Mouse (Mus musculus) thymus, adult 18-20 months (tissue): ENCODE results near the gene Sowaha.

Experiments used
- DNase-seq, 2 experiments: peaks; one replicate each; pipeline ENCODE4 v3.0.0; 2022; ENCODE audit warnings: mixed read lengths in 2 of 2

Sowaha gene

GRCm38 (mm10) chr11:53479783-53480301, at the start of gene Sowaha, which contains the start of gene Gm9945:
Sowaha (minus strand) TSS chr11:53480274.
Gm9945 (plus strand) TSS chr11:53480166.
- no peak for DNase-seq

GRCm38 (mm10) chr11:53529253-53529557, 49.1 kb upstream of the Sowaha start:
- DNase-seq = no peak

GRCm38 (mm10) chr11:53528397-53529252, 48.6 kb upstream of the Sowaha start:
- no peak for DNase-seq

GRCm38 (mm10) chr11:53525461-53525860, 45.4 kb upstream of the Sowaha start:
- DNase-seq = no peak

DNA sequence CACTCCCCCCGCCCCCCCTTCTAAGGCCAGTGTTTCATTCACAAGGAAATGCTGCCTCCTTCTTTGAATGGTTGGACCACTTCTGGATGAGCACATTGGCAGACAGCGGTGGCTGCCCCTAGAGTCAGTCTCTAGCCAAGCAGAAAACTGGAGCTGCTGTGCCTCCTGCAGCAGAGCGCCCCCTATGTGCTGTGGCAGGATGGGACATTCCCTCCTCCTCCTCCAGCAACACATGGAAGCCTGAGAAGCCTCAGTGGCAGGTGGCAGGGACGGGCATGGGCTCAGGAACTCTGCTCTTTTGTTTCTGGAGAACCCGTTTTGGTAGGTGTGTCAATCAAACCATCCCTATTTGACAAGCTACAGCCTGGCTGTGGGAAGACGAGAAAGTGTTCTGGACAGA, 44.8 kb upstream of the Sowaha start:
- no peak for DNase-seq

GRCm38 (mm10) chr11:53523545-53524405, 43.7 kb upstream of the Sowaha start:
- DNase-seq = no peak

- no peak for DNase-seq
Measured at GRCm38 (mm10) chr11:53522930-53523329, 42.9 kb upstream of the Sowaha start.

DNA sequence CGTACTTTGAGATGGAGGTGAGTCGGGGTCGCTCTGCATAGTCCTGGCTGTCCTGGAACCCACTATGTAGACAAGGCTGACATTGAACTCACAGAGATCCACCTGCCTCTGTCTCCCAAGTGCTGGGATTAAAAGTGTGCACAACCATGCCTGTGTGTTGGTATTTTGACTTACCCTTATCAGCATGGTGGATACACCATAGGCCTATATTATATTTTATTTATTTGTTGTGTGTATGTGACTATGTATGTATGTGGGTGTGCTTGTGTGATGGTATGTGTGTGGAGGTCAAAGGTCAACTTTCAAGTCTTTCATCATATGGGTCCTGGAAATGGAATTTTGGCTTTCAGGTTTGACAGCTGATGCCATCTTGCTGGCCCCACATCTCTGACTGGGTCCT, 42.3 kb upstream of the Sowaha start:
- no peak for DNase-seq

- no peak for DNase-seq
Measured at GRCm38 (mm10) chr11:53521821-53522131, 41.7 kb upstream of the Sowaha start.

GRCm38 (mm10) chr11:53521120-53521820, 41.2 kb upstream of the Sowaha start:
- DNase-seq = no peak

GRCm38 (mm10) chr11:53520122-53520978, 40.3 kb upstream of the Sowaha start:
- DNase-seq = no peak

DNA sequence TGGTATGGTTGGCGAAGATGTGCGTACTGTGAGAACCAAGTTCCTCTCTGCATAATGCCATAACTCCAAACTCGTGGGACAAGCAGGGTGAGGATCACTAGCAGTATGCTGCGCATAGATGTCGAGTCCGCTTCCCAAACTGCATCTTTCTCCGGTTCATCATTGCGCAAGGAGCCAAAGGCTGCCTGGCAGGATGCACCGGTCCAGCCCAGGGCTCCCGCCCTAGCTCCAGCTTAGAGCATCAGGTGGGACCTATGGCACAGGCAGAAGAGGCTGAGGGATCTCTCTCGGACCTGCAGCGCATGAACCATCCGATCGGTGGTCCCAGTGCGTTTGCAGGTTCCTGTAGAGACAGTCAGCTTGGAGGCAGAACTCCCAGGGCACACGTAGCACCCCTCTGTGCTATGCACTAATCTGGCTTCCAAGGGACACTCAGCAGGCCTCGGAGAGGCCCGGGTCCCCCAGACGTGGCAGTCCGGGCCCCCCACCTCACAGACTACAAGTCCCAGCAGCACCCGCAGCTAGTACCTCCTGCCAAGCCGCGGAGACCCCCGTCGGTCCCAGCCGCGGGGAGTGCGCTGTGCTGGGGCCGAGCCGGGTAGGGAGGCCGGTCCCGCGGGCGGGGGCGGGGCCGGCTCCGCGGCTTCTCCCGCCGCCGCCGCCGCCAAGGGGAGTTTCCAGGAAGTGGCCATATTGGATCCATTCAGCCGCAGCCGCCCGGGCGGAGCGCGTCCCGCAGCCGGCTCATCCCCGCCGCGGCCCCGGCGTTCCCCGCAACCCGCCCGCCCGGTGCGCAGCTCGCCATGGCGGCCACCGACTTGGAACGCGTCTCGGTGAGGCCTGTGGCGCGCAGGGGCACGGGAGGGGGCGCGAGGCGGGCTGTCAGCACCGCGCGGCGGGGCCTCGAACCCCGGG, 39.4 kb upstream of the Sowaha start, which contains the start of gene Sept8:
Sept8 (plus strand) TSS at position 51 of the 915 bp plus-strand sequence.
- no peak for DNase-seq

- no peak for DNase-seq
Measured at GRCm38 (mm10) chr11:53518759-53519158, 38.7 kb upstream of the Sowaha start.

DNA sequence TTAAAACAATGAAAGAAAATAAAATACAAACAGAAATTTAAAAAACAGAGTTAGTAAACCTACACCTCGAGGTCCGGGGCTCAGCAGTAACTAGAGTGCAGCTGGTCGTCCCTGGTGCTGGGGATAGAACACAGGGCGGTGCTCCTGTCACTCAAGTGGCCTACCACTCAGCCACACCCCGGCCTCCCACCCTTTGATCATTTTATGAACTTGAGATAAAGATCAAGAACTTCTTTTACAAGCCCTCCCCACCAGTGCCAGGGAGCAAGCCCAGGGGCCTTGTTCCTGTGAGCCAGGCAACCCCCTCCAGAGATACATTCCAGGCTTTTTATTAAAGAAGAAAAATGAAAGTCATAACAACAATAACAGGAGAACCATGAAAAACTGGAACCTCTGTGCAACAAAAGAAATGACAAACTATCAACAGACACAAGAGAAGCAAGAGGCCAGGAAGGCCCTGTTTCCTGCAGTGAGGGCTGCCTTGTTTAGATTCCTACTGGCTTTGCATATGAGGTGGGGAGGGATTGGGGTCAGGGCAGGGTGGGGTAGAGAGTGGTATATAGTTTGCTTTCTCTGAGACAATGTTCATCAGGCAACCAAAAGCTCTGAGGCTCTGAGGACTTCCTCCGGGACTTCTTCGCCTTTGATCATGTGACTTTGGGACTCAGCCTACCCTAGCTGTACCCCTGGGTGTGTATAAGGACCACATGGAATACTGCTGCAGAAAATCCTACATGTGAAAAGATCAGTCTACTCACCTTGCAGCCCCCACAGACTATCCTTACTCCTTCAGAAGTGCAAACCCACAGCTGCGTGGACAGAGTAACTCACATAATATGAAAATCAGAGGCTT, 36.9 kb upstream of the Sowaha start:
- peak in 1 of 2 experiments; percentile 24 for DNase-seq

GRCm38 (mm10) chr11:53510351-53510750, 30.3 kb upstream of the Sowaha start:
- DNase-seq = no peak

DNA sequence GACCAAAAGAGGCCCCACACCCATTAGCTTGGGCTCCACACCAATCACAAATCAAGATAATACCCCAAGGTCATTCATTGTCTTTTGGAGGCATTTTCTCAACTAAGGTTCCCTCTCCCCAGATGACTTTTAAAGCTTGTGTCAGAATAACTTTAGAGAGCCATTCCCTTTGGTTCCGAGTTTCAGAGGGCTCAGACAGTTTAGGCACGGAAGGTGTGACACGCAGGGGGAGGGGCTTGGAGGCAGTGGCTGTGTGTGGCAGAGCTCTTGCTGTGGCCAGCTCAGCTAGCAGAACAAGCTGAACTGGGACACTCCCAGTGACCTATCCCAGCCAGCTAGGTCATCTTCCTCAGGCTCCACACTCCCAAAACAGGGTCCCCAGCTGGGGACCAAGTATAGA, 28.5 kb upstream of the Sowaha start:
- no peak for DNase-seq

- no peak for DNase-seq
Measured at GRCm38 (mm10) chr11:53508152-53508551, 28.1 kb upstream of the Sowaha start.

DNA sequence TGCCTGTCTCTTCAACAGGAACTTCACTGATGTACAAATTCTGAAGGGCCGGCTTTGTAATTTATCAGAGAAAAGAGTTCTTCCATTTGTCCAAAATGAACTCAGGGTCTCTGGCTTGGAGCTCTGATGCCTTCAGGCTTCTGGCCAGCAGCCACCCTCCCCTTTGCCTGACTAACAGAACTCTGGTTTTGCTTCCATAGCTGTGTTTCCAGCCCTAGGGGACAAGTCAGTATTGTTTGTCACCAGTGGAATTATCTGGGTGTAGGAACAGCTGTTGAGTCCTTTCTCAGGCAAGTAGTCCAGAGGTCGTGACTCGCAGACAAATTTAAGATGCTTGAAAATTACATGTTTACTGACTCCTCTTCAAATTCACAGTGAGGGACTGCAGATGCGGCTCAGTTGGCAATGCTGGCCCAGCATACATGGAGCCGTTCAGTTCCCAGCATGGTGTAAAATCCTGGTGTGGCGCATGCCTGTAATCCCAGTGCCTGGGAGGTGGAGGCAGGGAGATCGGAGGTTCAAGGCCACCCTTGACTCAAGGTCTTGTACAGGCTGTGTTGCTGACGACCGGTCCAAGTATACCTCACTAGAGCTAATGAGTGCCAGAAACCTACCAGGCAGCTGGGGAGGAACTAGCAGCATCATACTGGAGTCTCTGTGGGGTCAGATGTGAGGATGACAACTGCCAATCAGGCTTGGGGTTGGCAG, 27.2 kb upstream of the Sowaha start:
- no peak for DNase-seq

DNA sequence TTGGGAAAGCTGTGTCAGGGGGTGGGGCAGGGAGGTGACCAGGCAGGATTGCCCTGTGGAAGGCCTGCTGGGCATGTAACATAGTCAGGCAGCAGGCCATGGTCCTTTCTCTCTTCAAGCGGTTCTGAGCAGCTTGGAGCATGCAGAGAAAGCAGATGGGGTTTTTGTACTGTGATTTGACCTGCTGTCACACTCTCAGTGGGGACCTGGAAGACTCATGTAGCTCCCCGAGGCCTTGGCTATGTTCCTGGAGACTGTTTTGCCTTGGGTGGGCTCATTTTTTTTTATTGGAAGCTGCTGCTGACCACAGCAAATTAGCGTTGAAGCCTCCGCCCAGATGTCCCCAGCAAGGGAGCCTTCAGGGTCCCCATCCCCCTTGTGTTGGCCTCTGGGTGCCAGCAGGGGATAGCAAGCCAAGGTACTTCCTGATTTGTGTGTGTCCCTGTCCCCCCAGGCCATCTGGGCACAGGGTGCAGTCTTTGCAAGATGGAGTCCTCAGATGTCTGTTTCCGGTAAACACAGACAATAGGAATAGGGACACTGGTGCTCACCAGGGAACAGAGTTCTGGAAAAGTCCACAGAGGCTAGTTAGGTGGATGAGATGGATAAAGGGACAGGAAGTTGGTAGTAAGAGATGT, 25.1 kb upstream of the Sowaha start:
- DNase-seq = no peak
